Mouse (Mus musculus): ENCODE results near the gene Daam2.
A peak's percentile ranks its signal among the peaks of the same experiment; 100 is the strongest.

The Daam2 gene

DNA sequence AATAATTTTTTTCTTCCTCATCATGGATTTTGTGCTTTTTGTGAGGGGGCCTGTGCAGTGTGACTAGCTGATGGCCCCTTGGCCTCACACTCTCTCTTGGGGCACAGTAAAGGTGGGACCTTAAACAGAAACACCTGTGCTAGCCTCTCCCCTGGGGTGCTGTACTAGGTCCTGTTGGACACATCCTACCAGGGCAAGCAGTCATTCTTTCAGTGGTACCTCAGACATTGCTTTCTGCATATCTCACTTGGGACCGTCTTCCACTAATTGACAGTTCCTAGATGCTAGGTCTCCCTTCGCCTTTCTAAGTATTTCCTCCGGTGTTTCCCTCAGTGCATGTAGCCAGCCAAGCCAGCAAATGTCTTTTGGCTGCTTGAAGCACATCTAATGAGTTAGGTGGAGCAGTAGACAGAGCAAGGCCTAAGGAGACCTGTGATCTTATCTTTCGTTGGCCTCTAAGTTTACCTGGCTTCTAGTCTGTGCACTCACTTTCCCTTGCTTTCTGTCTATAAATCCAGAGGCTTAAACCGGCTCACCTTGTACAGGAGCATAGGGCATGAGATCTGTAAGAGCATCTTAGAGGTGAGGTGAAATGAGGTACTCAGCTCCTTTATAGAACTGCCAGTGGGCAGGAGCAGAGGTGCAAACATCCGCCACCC lies 134.5 kb downstream of the Daam2 start:
- DNase-seq: no peak

DNA sequence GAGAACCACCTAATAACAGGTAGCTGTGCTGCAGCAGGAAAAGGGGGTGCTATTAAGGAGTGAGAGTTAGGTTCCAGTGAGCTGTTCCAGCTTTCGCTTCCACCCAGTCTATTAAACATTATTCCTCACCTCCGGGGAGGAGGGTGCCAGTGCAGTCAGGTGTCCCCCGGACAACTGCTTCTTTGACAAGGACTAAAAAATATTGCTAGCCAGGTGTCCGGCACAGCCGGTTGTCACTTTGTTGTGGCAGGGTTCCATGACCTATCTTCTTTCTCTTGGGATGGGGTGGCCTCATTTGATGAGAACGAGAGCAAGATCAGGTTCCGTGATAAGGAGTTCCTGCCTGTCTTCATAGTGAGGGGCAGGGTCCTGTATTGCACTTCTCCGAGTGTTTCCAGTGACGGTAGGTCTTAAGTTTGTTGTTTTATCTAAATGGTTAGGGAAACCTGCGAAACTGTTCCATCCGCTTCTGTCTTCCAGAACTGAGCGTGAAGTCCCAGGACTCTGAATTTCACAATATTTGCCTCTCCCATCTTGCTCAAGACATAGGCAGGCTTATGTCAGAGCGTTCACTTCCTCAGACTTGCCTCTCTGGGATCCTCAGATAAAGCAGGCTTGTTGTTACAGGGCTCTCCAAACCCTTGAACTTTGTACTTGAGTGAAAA lies 135.3 kb downstream of the Daam2 start:
- DNase-seq: peak; percentile 69 to 86

DNA sequence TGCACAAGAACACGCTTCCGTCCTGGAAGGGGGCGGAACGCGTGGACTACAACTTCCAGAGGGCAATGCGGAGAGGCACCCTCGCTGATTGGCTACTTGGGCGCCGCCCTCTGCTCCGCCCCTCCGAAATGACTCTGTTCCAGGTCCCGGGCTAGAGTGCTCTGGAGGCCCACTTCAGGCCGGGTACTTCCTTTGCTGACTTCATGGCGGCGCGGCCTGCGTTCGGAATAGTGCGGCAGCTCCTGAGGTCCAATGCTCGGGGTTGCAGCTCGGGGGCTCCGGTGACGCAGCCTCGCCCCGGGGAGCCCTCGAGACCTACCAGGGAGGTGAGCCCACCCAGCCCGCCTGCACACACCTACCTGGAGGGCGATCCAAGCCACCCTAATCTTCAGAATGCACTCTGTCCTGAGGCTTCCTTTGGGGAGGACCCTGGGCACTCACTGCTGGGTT lies 135.9 kb downstream of the Daam2 start, which contains the start of gene Mocs1:
Mocs1 (plus strand) TSS at position 124 of the 450 bp plus-strand sequence.
- peak; percentile 98 for DNase-seq

DNA sequence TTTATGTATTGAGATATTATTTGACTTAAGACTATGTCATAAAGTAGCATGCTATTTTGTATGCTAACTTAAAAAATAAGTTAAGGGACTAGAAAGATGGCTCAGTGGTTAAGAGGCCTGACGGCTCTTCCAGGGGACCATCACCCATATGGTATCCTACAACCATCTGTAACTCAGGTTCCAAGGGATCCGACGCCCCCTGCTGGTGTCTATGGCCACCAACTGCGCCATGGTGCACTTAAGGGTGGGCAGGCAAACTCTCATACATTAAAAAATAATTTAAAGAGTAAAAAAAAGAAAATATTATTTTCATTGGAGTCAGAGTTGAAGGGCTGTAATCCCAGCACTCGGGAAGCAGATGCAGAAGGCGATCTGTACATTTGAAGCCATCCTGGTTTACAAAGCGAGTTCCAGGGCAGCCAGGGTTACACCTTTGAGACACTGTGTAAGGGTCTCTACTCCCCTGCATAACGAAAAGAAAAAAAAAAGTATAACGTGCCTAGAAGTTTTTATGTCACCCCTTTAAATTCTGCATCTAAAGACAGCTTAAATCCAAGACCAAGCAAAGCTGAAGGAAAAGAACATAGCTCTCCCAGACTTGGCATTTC lies 136.4 kb downstream of the Daam2 start:
- DNase-seq: no peak

DNA sequence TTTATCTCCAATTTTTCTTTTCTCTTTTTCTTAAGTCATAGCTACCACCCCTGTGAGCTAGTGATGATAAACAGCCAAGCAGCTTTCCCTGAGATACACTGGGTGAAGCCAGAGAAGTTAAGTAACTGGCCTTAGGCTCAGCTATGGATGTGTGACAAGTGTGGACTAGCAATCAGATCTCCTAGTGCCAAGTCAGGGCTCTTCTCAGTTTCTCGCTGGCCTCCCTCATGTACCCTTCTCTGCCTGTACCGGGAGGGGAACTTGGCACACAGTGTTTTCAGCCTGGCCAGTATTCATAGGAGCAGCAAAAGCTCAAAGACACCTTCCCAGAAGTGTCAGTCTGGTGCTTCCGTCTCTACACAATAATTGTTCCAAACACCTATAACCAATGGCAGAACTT lies 140.3 kb downstream of the Daam2 start:
- no peak for DNase-seq

DNA sequence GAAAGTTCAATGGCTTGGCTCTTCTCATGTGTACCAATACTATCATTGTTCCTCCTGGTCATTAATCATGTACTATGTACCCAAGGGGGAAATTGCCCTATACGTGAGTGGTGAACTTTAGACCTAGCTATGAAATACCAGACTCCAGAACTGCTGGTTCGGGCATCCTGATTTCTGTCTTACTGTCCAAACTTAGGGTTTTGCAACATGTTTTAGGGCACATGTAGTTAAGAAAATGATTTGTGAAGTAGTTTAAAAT lies 141.1 kb downstream of the Daam2 start:
- DNase-seq: no peak

DNA sequence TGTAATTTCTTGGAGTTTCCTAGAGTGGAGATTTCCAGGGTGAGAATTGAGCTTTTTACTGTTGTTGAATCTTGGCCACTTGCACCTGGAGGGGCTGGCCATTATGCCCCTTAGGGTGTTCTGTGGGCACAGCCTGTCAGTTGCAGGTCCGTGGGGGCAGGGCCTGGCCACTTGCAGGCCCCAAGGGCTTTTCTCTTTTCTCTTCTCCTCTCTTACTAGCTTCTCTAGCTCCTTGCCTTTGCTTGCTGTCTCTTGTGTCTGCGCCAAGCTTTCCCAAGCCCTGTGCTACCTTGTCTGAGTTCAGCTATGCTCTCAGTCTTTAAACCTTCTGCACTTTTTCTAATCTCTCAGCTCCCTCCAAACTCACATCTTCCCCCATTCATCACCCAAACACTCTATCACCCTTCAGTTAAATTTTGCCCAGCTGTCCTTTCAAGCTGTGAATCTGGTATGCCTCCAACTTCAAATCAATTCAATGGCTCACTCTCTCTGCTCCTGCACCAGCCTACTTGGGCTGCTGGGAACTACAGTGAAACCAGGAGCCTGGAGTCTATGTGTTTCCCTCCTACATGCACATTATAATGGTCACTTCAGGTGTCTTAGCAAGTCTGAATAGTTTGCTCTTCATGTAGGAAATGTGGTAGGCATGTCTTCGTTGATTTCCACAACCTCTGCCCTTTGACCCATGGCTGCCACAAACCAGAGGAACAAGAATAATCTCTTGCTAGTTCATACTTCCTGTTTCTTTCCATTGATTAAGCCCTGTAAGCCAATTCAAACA lies 141.7 kb downstream of the Daam2 start:
- no peak for DNase-seq

DNA sequence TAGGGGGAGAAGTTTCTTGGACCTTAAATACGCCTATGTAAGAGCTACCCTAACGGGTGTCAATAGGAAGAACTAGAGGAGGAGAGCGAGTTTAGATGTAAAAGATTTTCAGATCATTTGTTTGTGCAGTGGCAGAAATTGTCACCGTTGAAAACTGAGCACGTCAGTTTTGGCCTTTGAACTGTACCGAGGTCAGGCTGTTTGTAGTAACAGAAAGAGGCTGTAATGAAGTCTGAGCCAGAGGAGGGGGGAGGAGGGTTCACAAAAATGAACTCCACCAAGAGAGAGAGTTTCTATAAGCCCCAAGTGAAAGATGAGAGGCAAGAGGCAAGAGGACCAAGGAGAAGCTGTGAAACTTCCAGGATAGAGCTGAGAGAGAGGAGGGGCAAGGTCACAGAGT lies 144.3 kb downstream of the Daam2 start:
- no peak for DNase-seq

DNA sequence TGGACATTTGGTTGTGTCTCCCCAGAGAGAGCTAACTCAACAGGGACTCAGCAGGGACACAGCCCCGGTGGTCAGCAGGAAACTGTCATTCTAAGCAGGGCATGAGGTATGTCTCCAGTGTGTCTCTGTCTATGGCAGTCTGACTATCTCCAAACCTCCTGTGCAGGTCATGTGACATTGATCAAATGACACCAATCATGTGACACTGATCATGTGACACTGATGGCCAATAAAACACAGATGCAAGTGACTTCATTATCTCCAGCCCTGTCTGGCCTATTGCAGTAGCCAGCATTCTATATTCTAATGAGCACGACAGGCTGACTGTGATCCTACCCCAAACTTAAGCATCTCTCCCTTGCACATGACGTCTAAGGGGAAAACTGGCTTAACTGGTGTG lies 147.9 kb downstream of the Daam2 start:
- no peak for DNase-seq

DNA sequence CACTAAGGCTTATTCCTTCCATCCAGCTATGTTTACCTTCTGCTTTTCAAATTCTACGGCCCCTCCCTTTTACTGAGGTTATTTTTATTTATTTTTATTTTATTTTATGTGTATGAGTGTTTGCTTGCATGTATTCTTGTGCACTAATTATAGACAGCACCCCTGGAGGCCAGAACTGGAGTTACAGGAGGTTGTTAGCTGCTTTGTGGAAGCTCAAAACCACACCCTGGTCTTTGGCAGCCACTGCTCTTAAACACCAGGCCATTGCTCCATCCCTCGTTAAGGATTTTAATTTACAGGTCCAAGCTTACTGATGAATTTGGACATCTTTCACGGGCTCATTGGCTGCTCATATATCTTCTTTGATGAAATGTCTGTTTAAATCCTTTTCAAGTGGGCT lies 150.6 kb downstream of the Daam2 start:
- DNase-seq: no peak

DNA sequence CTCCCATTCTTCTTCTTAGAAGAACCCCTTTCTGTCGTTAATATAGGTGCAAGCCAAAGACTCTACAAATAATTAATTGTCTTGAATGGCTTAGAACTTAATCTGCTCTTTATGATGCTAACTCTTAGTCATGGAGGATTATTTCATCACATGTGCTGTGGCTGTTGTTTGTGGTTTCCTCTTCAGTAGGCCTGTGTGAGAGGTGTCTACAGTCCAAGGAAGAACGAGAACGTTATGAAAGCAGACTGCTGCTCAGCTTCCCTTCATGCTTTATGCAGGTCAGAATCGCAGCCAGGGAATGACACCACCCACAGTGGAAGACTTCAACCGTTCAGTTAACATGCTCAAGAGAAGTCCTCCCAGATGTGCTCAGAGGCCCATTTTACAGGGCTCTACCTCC lies 151.2 kb downstream of the Daam2 start:
- no peak for DNase-seq
